In the genomic region with DNA sequence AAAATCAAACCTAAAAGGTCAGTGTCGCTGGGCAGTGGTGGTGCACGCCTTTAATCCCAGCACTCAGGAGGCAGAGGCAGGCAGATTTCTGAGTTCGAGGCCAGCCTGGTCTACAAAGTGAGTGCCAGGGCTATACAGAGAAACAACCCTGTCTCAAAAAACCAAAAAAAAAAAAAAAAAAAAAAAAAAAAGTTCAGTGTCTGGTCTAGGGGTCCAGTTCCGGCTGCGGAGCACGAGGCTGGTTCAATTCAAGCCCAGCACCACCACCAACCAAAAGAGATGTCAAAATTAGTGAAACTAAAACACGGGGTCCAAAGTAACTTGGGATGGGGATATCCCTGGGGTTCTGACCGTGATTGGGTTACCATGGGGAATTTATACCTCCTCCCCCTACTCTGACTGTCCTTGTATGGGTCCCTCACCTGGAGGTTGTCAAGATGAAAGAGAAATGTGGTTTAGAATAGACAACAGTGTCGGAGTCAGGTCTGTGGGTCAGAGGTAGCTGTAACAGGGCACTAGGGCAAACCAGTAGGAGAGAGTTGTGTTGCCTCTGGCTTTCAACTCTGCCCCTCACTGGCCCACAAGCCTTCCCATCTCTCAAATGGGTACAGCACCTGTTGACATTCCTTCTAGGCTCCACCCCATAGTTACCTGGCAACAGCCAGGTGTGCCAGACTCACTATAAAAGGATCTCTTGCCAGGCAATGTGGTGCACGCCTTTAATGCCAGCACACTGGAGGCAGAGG, we compare ENCODE assay signal across 9 mouse cellular contexts. TPM values are rescaled to one million over a fixed set of nuclear protein-coding genes. Genes with fewer than 3 reads are reported as not detected.
DNase-seq lines count a peak whose midpoint lies in the region; ATAC-seq and TF ChIP-seq lines count a peak whose summit lies in the region.
"Had no signal": no experiment of that assay in that cellular context is flagged by ENCODE, and none has a peak within 500 bp of the region (broad histone marks: within the 10 kb centered on the region; RNA-seq: fewer than 3 reads in every experiment).

No protein-coding gene starts in this region.

- no peak for ATAC-seq in hindbrain, embryonic 11.5 days (ENCODE audit: low FRiP score)
- no peak for ATAC-seq in liver, embryonic 12.5 days
- no peak for ATAC-seq in inflammation-experienced regulatory T-cells, adult 6 months

- H3K9me3 ChIP-seq in hindbrain, embryonic 10.5 days: no peaks in the 10 kb centered on the region
- H3K9me3 ChIP-seq in hindbrain, embryonic 11.5 days (ENCODE audit: control insufficient read depth, low read length): no peaks in the 10 kb centered on the region
- no peaks in the 10 kb centered on the region for H3K9me3 ChIP-seq in E14TG2a.4 (ENCODE audit: low read length)
- H3K9me3 ChIP-seq in embryonic facial prominence, embryonic 10.5 days: no peaks in the 10 kb centered on the region
- H3K9me3 ChIP-seq in liver, embryonic 12.5 days (replicated peaks): no peaks in the 10 kb centered on the region

- no peak overlapping the region for H3K9ac ChIP-seq in hindbrain, embryonic 11.5 days (ENCODE audit: low read depth, low read length)
- H3K9ac ChIP-seq in liver, embryonic 12.5 days: peak overlapping the region; percentile 84

- peak overlapping the region; percentile 96 for H3K4me3 ChIP-seq in hindbrain, embryonic 10.5 days
- H3K4me3 ChIP-seq in hindbrain, embryonic 11.5 days (ENCODE audit: low read depth, low read length): no peak overlapping the region
- peak overlapping the region; percentile 94 for H3K4me3 ChIP-seq in E14TG2a.4 (replicated peaks; ENCODE audit: low read length)
- peak overlapping the region; percentile 81 for H3K4me3 ChIP-seq in embryonic facial prominence, embryonic 10.5 days
- H3K4me3 ChIP-seq in liver, embryonic 12.5 days: peak overlapping the region; percentile 73

- H3K4me2 ChIP-seq in hindbrain, embryonic 11.5 days (replicated peaks; ENCODE audit: low read depth, low read length): no peak overlapping the region
- peak overlapping the region; percentile 96 for H3K4me2 ChIP-seq in liver, embryonic 12.5 days

- no peak for TF ChIP-seq CTCF in E14TG2a.4 (conservative IDR thresholded peaks at IDR 0.05; ENCODE audit: low read length)

- WGBS in hindbrain, embryonic 10.5 days: 94% methylated on average over 10 of the region's 10 CpGs
- 94% methylated on average over 10 of the region's 10 CpGs for WGBS in hindbrain, embryonic 11.5 days
- 95% methylated on average over 10 of the region's 10 CpGs for WGBS in embryonic facial prominence, embryonic 10.5 days
- 87% methylated on average over 10 of the region's 10 CpGs for WGBS in liver, embryonic 12.5 days (ENCODE audit: insufficient replicate concordance)

- peaks cover 14% of the 10 kb centered on the region for H3K36me3 ChIP-seq in hindbrain, embryonic 10.5 days
- no peaks in the 10 kb centered on the region for H3K36me3 ChIP-seq in hindbrain, embryonic 11.5 days (ENCODE audit: control insufficient read depth, insufficient read depth, low read length)
- H3K36me3 ChIP-seq in E14TG2a.4 (ENCODE audit: insufficient read depth, low read length): peaks cover 17% of the 10 kb centered on the region
- H3K36me3 ChIP-seq in embryonic facial prominence, embryonic 10.5 days (replicated peaks): peaks cover 12% of the 10 kb centered on the region
- peaks cover 8% of the 10 kb centered on the region; the same call in 1 of the 2 replicates for H3K36me3 ChIP-seq in liver, embryonic 12.5 days

- peaks cover 63% of the 10 kb centered on the region for H3K4me1 ChIP-seq in hindbrain, embryonic 10.5 days (replicated peaks)
- peaks cover 18% of the 10 kb centered on the region for H3K4me1 ChIP-seq in hindbrain, embryonic 11.5 days (replicated peaks; ENCODE audit: control insufficient read depth, insufficient read depth, low read length)
- peaks cover 76% of the 10 kb centered on the region for H3K4me1 ChIP-seq in E14TG2a.4 (replicated peaks; ENCODE audit: low read depth, low read length)
- peaks cover 52% of the 10 kb centered on the region for H3K4me1 ChIP-seq in embryonic facial prominence, embryonic 10.5 days
- H3K4me1 ChIP-seq in liver, embryonic 12.5 days: peaks cover 39% of the 10 kb centered on the region

- DNase-seq in hindbrain, embryonic 10.5 days (ENCODE audit: low spot score): no peak
- no peak for DNase-seq in hindbrain, embryonic 11.5 days (ENCODE audit: low spot score)
- DNase-seq in embryonic facial prominence, embryonic 10.5 days (ENCODE audit: low spot score): no peak
- no peak for DNase-seq in right cerebral cortex, postnatal 14 days
- no peak for DNase-seq in embryo, embryonic 9.5 days (ENCODE audit: extremely low spot score)
- DNase-seq: right cerebral cortex, postnatal 25 days had no signal

- H3K27ac ChIP-seq in hindbrain, embryonic 10.5 days: peak overlapping the region; percentile 99; the same call in 1 of the 2 replicates
- no peak overlapping the region for H3K27ac ChIP-seq in hindbrain, embryonic 11.5 days (ENCODE audit: low read depth, low read length)
- H3K27ac ChIP-seq in embryonic facial prominence, embryonic 10.5 days (replicated peaks): peak overlapping the region; percentile 95; the same call in 1 of the 2 replicates
- H3K27ac ChIP-seq in liver, embryonic 12.5 days: peak overlapping the region; percentile 95

- peaks cover 12% of the 10 kb centered on the region; the same call in 1 of the 2 replicates for H3K27me3 ChIP-seq in hindbrain, embryonic 10.5 days (ENCODE audit: insufficient read depth, poor library complexity, severe bottlenecking)
- no peaks in the 10 kb centered on the region for H3K27me3 ChIP-seq in hindbrain, embryonic 11.5 days (ENCODE audit: control insufficient read depth, insufficient read depth, low read length)
- H3K27me3 ChIP-seq in E14TG2a.4 (ENCODE audit: insufficient read depth, low read length): no peaks in the 10 kb centered on the region
- H3K27me3 ChIP-seq in embryonic facial prominence, embryonic 10.5 days (replicated peaks; ENCODE audit: low read depth, poor library complexity, severe bottlenecking): 0 out of 2 replicates have a peak, but pooled peaks cover 4% of the 10 kb centered on the region
- no peaks in the 10 kb centered on the region for H3K27me3 ChIP-seq in liver, embryonic 12.5 days (replicated peaks)

RNA-seq across cellular contexts. Expression of gene Cdc42ep4, which starts 1.2 kb away (rescaled TPM):
- 114 and 120 TPM in 2 replicates for polyA plus RNA-seq in hindbrain, embryonic 10.5 days (2016; fragmentation: Nextera tagmentation; extraction: Ambion mirVana)
- polyA plus RNA-seq in hindbrain, embryonic 11.5 days (2014; fragmentation: Nextera tagmentation; extraction: Ambion mirVana): 64.5 and 68.6 TPM in 2 replicates
- 117 TPM in 2 replicates for polyA plus RNA-seq in embryonic facial prominence, embryonic 10.5 days (2016; fragmentation: Nextera tagmentation; extraction: Ambion mirVana)
- polyA plus RNA-seq in liver, embryonic 12.5 days (2016; fragmentation: Nextera tagmentation; extraction: Ambion mirVana): 21.1 and 21.9 TPM in 2 replicates
- polyA plus RNA-seq in inflammation-experienced regulatory T-cells, adult 6 months (2017; shearing (Covaris generic)): 1 to 10 TPM; 1.2 to 2.9 (median 1.5) TPM

RNA-seq across cellular contexts. Expression of gene Cpsf4l, which starts 43.0 kb away (rescaled TPM):
- 0.47 and 1.1 TPM in 2 replicates for polyA plus RNA-seq in hindbrain, embryonic 10.5 days (2016; fragmentation: Nextera tagmentation; extraction: Ambion mirVana)
- polyA plus RNA-seq in hindbrain, embryonic 11.5 days (2014; fragmentation: Nextera tagmentation; extraction: Ambion mirVana): 0.80 and 0.86 TPM in 2 replicates
- 0.34 and 0.69 TPM in 2 replicates for polyA plus RNA-seq in embryonic facial prominence, embryonic 10.5 days (2016; fragmentation: Nextera tagmentation; extraction: Ambion mirVana)
- 0.20 TPM in 1 of 2 replicates, not detected in the other for polyA plus RNA-seq in liver, embryonic 12.5 days (2016; fragmentation: Nextera tagmentation; extraction: Ambion mirVana)
- not detected for polyA plus RNA-seq in inflammation-experienced regulatory T-cells, adult 6 months (2017; shearing (Covaris generic))
